Mouse (Mus musculus) lung, adult 2 months (tissue): ENCODE measurements at regions not wholly inside any gene's neighbourhood (a gene's known extent, or its start where the extent isn't known, plus 50 kb on each side); places are given as distances from the start of the nearest gene placed in this dataset.

Source experiments
- DNase-seq: peaks from one replicate; pipeline ENCODE4 v3.0.0; 2022
- H3K4me1 ChIP-seq: fragments of 200-500 bp; 2 replicates; pipeline ENCODE4 v1.6.1; 2011; ENCODE audit warnings: low read length; ENCODE audit not compliant: control insufficient read depth, insufficient read depth
- H3K4me3 ChIP-seq: fragments of 200-500 bp; replicated peaks from 2 replicates; pipeline ENCODE3; 2011; ENCODE audit warnings: low read depth, mild to moderate bottlenecking, control low read depth, low read length; ENCODE audit errors: extremely low read depth
- CTCF ChIP-seq: fragments of 200-500 bp; IDR thresholded peaks from 2 replicates; pipeline ENCODE4 v1.5.1; 2011; ENCODE audit warnings: mild to moderate bottlenecking, low read length, control low read depth; ENCODE audit not compliant: insufficient read depth
- POLR2A ChIP-seq: fragments of 200-500 bp; IDR thresholded peaks from 2 replicates; pipeline ENCODE4 v1.6.1; 2011; ENCODE audit warnings: low read depth, mild to moderate bottlenecking, control low read depth, low read length, borderline replicate concordance; ENCODE audit errors: extremely low read depth
- WGBS: fragments of 180-500 bp; shearing (Covaris S2); methylation state at CpG from one replicate; pipeline ENCODE4 v1.1.7; 2018; 5-methylcytosine and 5-hydroxymethylcytosine counted together

- Histone ChIP-seq H3K4me1 (no peaks in the 10 kb centered on the region), H3K4me3 (no peak overlapping the region)
- 76% methylated on average over 3 of the region's 3 CpGs for WGBS
- TF ChIP-seq POLR2A = no peak
- no peak for TF ChIP-seq CTCF
- no peak for DNase-seq
Measured at GRCm38 (mm10) chr12:92779695-92780292, 930.8 kb upstream of the Sel1l start.

- no peak overlapping the region for H3K4me3 ChIP-seq
- 37% methylated on average over 5 of the region's 5 CpGs for WGBS
- TF ChIP-seq CTCF = no peak
- TF ChIP-seq POLR2A = no peak
- no peaks in the 10 kb centered on the region for H3K4me1 ChIP-seq
- no peak for DNase-seq
Measured at GRCm38 (mm10) chr12:92775668-92776067, 926.7 kb upstream of the Sel1l start.

- TF ChIP-seq POLR2A = no peak
- no peak for TF ChIP-seq CTCF
- DNase-seq = no peak
- Histone ChIP-seq H3K4me1 (no peaks in the 10 kb centered on the region), H3K4me3 (no peak overlapping the region)
- WGBS = 85% methylated on average over 1 of the region's 1 CpGs
Measured at GRCm38 (mm10) chr12:92748576-92748975, 899.6 kb upstream of the Sel1l start.

GRCm38 (mm10) chr12:92740818-92741217 lies 891.9 kb upstream of the Sel1l start:
- 75% methylated on average over 3 of the region's 3 CpGs for WGBS
- no peak for TF ChIP-seq POLR2A
- no peak for TF ChIP-seq CTCF
- Histone ChIP-seq H3K4me3 (no peak overlapping the region), H3K4me1 (no peaks in the 10 kb centered on the region)
- no peak for DNase-seq

- no peak for DNase-seq
- no peak overlapping the region for H3K4me3 ChIP-seq
- no peaks in the 10 kb centered on the region for H3K4me1 ChIP-seq
- WGBS = 80% methylated on average over 3 of the region's 3 CpGs
- no peak for TF ChIP-seq POLR2A
Measured at GRCm38 (mm10) chr12:92739196-92739595, 890.2 kb upstream of the Sel1l start.

GRCm38 (mm10) chr12:92737623-92738370 lies 888.8 kb upstream of the Sel1l start:
- 57% methylated on average over 12 of the region's 12 CpGs for WGBS
- Histone ChIP-seq H3K4me3 (no peak overlapping the region), H3K4me1 (no peaks in the 10 kb centered on the region)
- no peak for DNase-seq
- TF ChIP-seq POLR2A = no peak
- no peak for TF ChIP-seq CTCF

GRCm38 (mm10) chr12:92723022-92723421 lies 874.1 kb upstream of the Sel1l start:
- 77% methylated on average over 3 of the region's 3 CpGs for WGBS
- Histone ChIP-seq H3K4me3 (no peak overlapping the region), H3K4me1 (no peaks in the 10 kb centered on the region)
- TF ChIP-seq POLR2A (no peak), CTCF (no peak)
- DNase-seq = no peak

- WGBS = 92% methylated on average over 16 of the region's 16 CpGs
- no peak for DNase-seq
- TF ChIP-seq POLR2A (no peak), CTCF (no peak)
- no peaks in the 10 kb centered on the region for H3K4me1 ChIP-seq
- no peak overlapping the region for H3K4me3 ChIP-seq
Measured at GRCm38 (mm10) chr12:92713415-92713814, 864.5 kb upstream of the Sel1l start.

GRCm38 (mm10) chr12:92708466-92708865 lies 859.5 kb upstream of the Sel1l start:
- H3K4me1 ChIP-seq = no peaks in the 10 kb centered on the region
- TF ChIP-seq POLR2A = no peak
- TF ChIP-seq CTCF = no peak
- WGBS = 46% methylated on average over 3 of the region's 3 CpGs
- no peak for DNase-seq
- no peak overlapping the region for H3K4me3 ChIP-seq

- DNase-seq = no peak
- Histone ChIP-seq H3K4me3 (no peak overlapping the region), H3K4me1 (no peaks in the 10 kb centered on the region)
- TF ChIP-seq POLR2A (no peak), CTCF (no peak)
Measured at GRCm38 (mm10) chr12:92703731-92704130, 854.8 kb upstream of the Sel1l start.

GRCm38 (mm10) chr12:92692956-92693355 lies 844.0 kb upstream of the Sel1l start:
- WGBS = 79% methylated on average over 1 of the region's 1 CpGs
- no peak for DNase-seq
- TF ChIP-seq POLR2A = no peak
- TF ChIP-seq CTCF = no peak

More at GRCm38 (mm10) chr12:92692956-92693355, 844.0 kb upstream of the Sel1l start:
- Histone ChIP-seq H3K4me1 (no peaks in the 10 kb centered on the region), H3K4me3 (no peak overlapping the region)
